Mouse (Mus musculus) spleen, embryonic (tissue): Measurements from ENCODE around the gene Clstn1.
"Not testable (repeated sequence)": the region's sequence is repeated elsewhere in the genome, so short reads cannot be mapped to it uniquely, and the experiment has no call there.

Experiments
- CTCF ChIA-PET: fragments of 350-600 bp; sonication (Branson Sonifier 250); formaldehyde crosslinking; loops from one replicate; lab custom pipeline; 2022; lab: Charles Lee

Clstn1 gene

GRCm38 (mm10) chr4:149599549-149599948 lies 13.3 kb downstream of the Clstn1 start:
- CTCF ChIA-PET = no interaction called here

GRCm38 (mm10) chr4:149600130-149600529 lies 13.9 kb downstream of the Clstn1 start:
- CTCF ChIA-PET = no interaction called here

- CTCF ChIA-PET = no interaction called here
Measured at GRCm38 (mm10) chr4:149601484-149601883, 15.2 kb downstream of the Clstn1 start.

GRCm38 (mm10) chr4:149602236-149602635 lies 16.0 kb downstream of the Clstn1 start:
- CTCF ChIA-PET = no interaction called here

GRCm38 (mm10) chr4:149603860-149604259 lies 17.6 kb downstream of the Clstn1 start:
- CTCF ChIA-PET = no interaction called here

GRCm38 (mm10) chr4:149604518-149604917 lies 18.2 kb downstream of the Clstn1 start:
- CTCF ChIA-PET = no interaction called here

GRCm38 (mm10) chr4:149606056-149606455 lies 19.8 kb downstream of the Clstn1 start:
- CTCF ChIA-PET = no interaction called here

- CTCF ChIA-PET = no interaction called here
Measured at GRCm38 (mm10) chr4:149606766-149607358, 20.6 kb downstream of the Clstn1 start.

- CTCF ChIA-PET = interaction anchor here (0.6 kb wide), 1 partner anchor 12 kb away, joined by 6 read pairs; no protein-coding TSS in a partner anchor
Measured at GRCm38 (mm10) chr4:149607591-149608308, 21.5 kb downstream of the Clstn1 start.

GRCm38 (mm10) chr4:149608309-149608638 lies 22.0 kb downstream of the Clstn1 start:
- CTCF ChIA-PET = interaction anchor here (0.6 kb wide), 1 partner anchor 12 kb away, joined by 6 read pairs; no protein-coding TSS in a partner anchor

- CTCF ChIA-PET = interaction anchor here (0.5 kb wide), 1 partner anchor 17 kb away, joined by 6 read pairs; no protein-coding TSS in a partner anchor
Measured at GRCm38 (mm10) chr4:149609256-149610025, 23.2 kb downstream of the Clstn1 start.

- CTCF ChIA-PET = interaction anchor here (0.6 kb wide), 1 partner anchor 411 kb away, joined by 3 read pairs; no protein-coding TSS in a partner anchor
Measured at GRCm38 (mm10) chr4:149611376-149612044, 25.2 kb downstream of the Clstn1 start.

GRCm38 (mm10) chr4:149613497-149613896 lies 27.2 kb downstream of the Clstn1 start:
- CTCF ChIA-PET = not testable (repeated sequence)

- CTCF ChIA-PET = no interaction called here
Measured at GRCm38 (mm10) chr4:149614869-149615268, 28.6 kb downstream of the Clstn1 start.

GRCm38 (mm10) chr4:149616999-149617398 lies 30.7 kb downstream of the Clstn1 start:
- CTCF ChIA-PET = not testable (repeated sequence)

- CTCF ChIA-PET = interaction anchor here (0.6 kb wide), 2 partner anchors 12 to 148 kb away, joined by 6 to 12 read pairs; no protein-coding TSS in a partner anchor
Measured at GRCm38 (mm10) chr4:149619988-149620387, 33.7 kb downstream of the Clstn1 start.

- CTCF ChIA-PET = no interaction called here
Measured at GRCm38 (mm10) chr4:149621286-149621685, 35.0 kb downstream of the Clstn1 start.

- CTCF ChIA-PET = no interaction called here
Measured at GRCm38 (mm10) chr4:149623711-149624110, 37.4 kb downstream of the Clstn1 start.

GRCm38 (mm10) chr4:149626809-149627208 lies 40.5 kb downstream of the Clstn1 start:
- CTCF ChIA-PET = interaction anchor here (0.7 to 0.9 kb wide), 3 partner anchors 17 to 170 kb away, joined by 4 to 6 read pairs (median 6); no protein-coding TSS in a partner anchor

GRCm38 (mm10) chr4:149628372-149628771 lies 42.1 kb downstream of the Clstn1 start:
- CTCF ChIA-PET = no interaction called here

- CTCF ChIA-PET = no interaction called here
Measured at GRCm38 (mm10) chr4:149628810-149629209, 42.5 kb downstream of the Clstn1 start.
